In the genomic region with DNA sequence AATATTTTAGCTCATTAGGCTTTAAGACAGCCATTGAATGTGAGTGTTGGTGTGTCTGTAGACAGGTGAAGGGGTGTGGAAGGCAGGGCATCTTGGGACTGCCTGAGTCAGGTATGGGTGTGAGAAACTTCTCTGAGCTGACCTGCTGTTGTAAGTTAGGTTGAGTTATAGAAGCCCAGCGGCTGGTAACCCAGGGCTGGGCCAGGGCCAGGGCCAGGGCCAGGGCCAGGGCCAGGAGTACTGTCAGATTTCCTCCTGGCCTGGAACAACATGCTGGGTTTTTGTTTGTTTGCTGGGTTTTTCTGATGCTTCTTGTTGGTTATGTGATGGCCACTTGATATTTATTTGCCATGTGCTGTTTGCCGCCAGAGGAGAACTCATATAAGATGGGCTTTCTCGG, we compare ENCODE assay signal across 16 mouse cellular contexts.
DNase-seq lines count a peak whose midpoint lies in the region; TF ChIP-seq lines count a peak whose summit lies in the region.
"Had no signal": no experiment of that assay in that cellular context is flagged by ENCODE, and none has a peak within 500 bp of the region (broad histone marks: within the 10 kb centered on the region; RNA-seq: fewer than 3 reads in every experiment).

No protein-coding gene starts in this region.

- H3K27ac ChIP-seq in gastrocnemius, adult 2 months = no peak overlapping the region

- peak; percentile 20 for DNase-seq in adrenal gland, adult 8-10 months
- no peak for DNase-seq in adrenal gland, postnatal 4 days (ENCODE audit: low spot score in 2 of 2)
- peak; percentile 63 for DNase-seq in gastrocnemius, adult 2 months
- DNase-seq in gastrocnemius, adult 8-10 months (ENCODE audit: low spot score in 2 of 2) = no peak
- DNase-seq in heart, adult 11 months = peak; percentile 57
- no peak for DNase-seq in heart, postnatal 25 days (ENCODE audit: low spot score)
- DNase-seq: adrenal gland, adult 2 months; adrenal gland, postnatal 10 days; adrenal gland, postnatal 14 days; adrenal gland, postnatal 25 days; B cell, adult 2 months; cerebellum, adult 11 months; cerebellum, adult 11-12 months; cerebellum, adult 18-20 months; cerebellum, adult 2 months; cerebellum, adult 8-10 months had no signal

- intact Hi-C loops in gastrocnemius, adult 2 months (cut with DNase I) = no loop called here
- intact Hi-C loops in heart, postnatal 25 days (cut with DNase I) = loop anchor here (10.0 kb wide), 1 partner anchor 370 kb away; no protein-coding TSS in a partner anchor

- H3K4me3 ChIP-seq in gastrocnemius, adult 2 months = no peak overlapping the region

- no peak for TF ChIP-seq CTCF in gastrocnemius, adult 2 months (IDR thresholded peaks at IDR 0.05)

Comparison
In these comparisons a context has a peak if more than half of its experiments do, and no peak if none do; other contexts are left out.
1. DNase-seq: peak in adrenal gland, adult 8-10 months (single experiment), gastrocnemius, adult 2 months (single experiment) and heart, adult 11 months (single experiment); none in adrenal gland, postnatal 4 days (0 of 2), gastrocnemius, adult 8-10 months (0 of 2) and heart, postnatal 25 days (single experiment).